Mouse (Mus musculus) stomach, postnatal 0 days (tissue): ENCODE results near the gene Ankrd23. TPM values are rescaled to one million over a fixed set of nuclear protein-coding genes. Genes with fewer than 3 reads are reported as not detected.

Source experiments
- ATAC-seq: fragments of 200-750 bp; cut with Nextera tagmentation; 2 replicates; pipeline ENCODE4 v1.8.0; 2017; ENCODE audit not compliant: low FRiP score, low TSS enrichment
- DNase-seq: peaks from one replicate; pipeline ENCODE4 v3.0.0-alpha.2; 2016; ENCODE audit warnings: low spot score
- H3K27ac ChIP-seq: fragments of 300-500 bp; sonication (generic); replicated peaks from 2 replicates; pipeline ENCODE4 v1.5.1; 2014; ENCODE audit warnings: mild to moderate bottlenecking, control low read depth
- H3K27me3 ChIP-seq: fragments of 300-500 bp; sonication (generic); 2 replicates; pipeline ENCODE4 v1.6.1; 2014; ENCODE audit warnings: low read length; ENCODE audit not compliant: control insufficient read depth, insufficient read depth
- H3K36me3 ChIP-seq: fragments of 300-500 bp; sonication (generic); 2 replicates; pipeline ENCODE4 v1.6.1; 2014; ENCODE audit warnings: low read length, mixed read lengths; ENCODE audit not compliant: control insufficient read depth, insufficient read depth
- H3K4me1 ChIP-seq: fragments of 300-500 bp; sonication (generic); replicated peaks from 2 replicates; pipeline ENCODE4 v1.6.1; 2014; ENCODE audit warnings: antibody characterized with exemption; ENCODE audit not compliant: control insufficient read depth, insufficient read depth
- H3K4me2 ChIP-seq: fragments of 300-500 bp; sonication (generic); replicated peaks from 2 replicates; pipeline ENCODE4 v1.6.1; 2014; ENCODE audit warnings: low read depth, mild to moderate bottlenecking, control low read depth, moderate library complexity
- H3K4me3 ChIP-seq: fragments of 300-500 bp; sonication (generic); 2 replicates; pipeline ENCODE4 v1.5.1; 2014; ENCODE audit warnings: low read depth, low read length, control low read depth
- H3K9ac ChIP-seq: fragments of 300-500 bp; sonication (generic); 2 replicates; pipeline ENCODE4 v1.6.1; 2014; ENCODE audit warnings: mild to moderate bottlenecking, low read length, control low read depth, mixed read lengths
- H3K9me3 ChIP-seq: fragments of 300-500 bp; sonication (generic); 2 replicates; pipeline ENCODE4 v1.6.1; 2016; ENCODE audit warnings: low read length; ENCODE audit not compliant: control insufficient read depth
- CTCF ChIP-seq: IDR thresholded peaks from 2 replicates; pipeline ENCODE4 v1.5.1; 2016; ENCODE audit warnings: antibody characterized with exemption, low read depth, mild to moderate bottlenecking, moderate library complexity
- EP300 ChIP-seq: optimal IDR thresholded peaks from 2 replicates; pipeline ENCODE3; 2016; ENCODE audit warnings: antibody characterized with exemption
- WGBS: fragments of 180-500 bp; shearing (Covaris S2); extraction: QIAGEN DNeasy Blood & Tissue Kit; methylation state at CpG from one replicate; pipeline ENCODE4 v1.1.7; 2014; 5-methylcytosine and 5-hydroxymethylcytosine counted together
- polyA plus RNA-seq: library from polyadenylated mRNA; unstranded; fragments of >200 nt; fragmentation: Nextera tagmentation; extraction: Ambion mirVana; gene quantifications from 2 replicates; pipeline ENCODE4 v1.2.1, GENCODE M21; 2015

Gene Ankrd23
- polyA plus RNA-seq, 1 experiment from 2014 or later = 6.1 TPM

- no peak for ATAC-seq
- TF ChIP-seq CTCF (no peak), EP300 (no peak)
- H3K4me1 ChIP-seq = 0 out of 2 replicates have a peak, but pooled peaks cover 2% of the 10 kb centered on the region
- DNase-seq = no peak
- H3K27ac ChIP-seq = no peak overlapping the region
- no peak overlapping the region for H3K9ac ChIP-seq
- WGBS = 76% methylated on average over 3 of the region's 3 CpGs
- no peak overlapping the region for H3K4me3 ChIP-seq
- H3K9me3 ChIP-seq = no peaks in the 10 kb centered on the region
- no peaks in the 10 kb centered on the region for H3K27me3 ChIP-seq
- H3K4me2 ChIP-seq = no peak overlapping the region
- H3K36me3 ChIP-seq = peaks cover 26% of the 10 kb centered on the region
Observed at GRCm38 (mm10) chr1:36518259-36518658, 18.4 kb downstream of the Ankrd23 start.

DNA sequence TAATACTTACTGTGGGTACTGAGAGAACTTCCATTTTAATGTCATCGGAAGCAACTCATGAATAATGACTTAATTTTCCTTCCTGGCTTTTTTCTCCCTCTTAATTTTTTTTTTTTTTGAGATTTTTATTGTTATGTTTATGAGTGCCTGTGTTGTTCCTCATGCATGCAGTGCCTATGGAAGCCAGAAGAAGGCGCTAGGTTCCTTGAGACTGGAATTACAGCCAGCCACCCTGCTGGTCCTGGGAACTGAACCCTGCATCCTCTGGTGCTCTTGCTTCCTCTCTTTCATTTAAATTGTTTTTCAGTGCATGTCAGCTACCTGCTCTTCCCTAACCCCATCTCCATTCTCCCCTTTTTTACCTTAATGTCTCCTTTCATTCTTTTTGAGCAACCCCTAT lies 23.0 kb downstream of the Ankrd23 start:
- Histone ChIP-seq H3K4me3 (no peak overlapping the region; the same call in 1 of the 2 replicates), H3K9me3 (no peaks in the 10 kb centered on the region), H3K4me1 (peaks cover 2% of the 10 kb centered on the region; the same call in 1 of the 2 replicates), H3K4me2 (peak overlapping the region; percentile 96), H3K27me3 (no peaks in the 10 kb centered on the region), H3K36me3 (peaks cover 5% of the 10 kb centered on the region; the same call in 1 of the 2 replicates), H3K9ac (no peak overlapping the region), H3K27ac (no peak overlapping the region)
- TF ChIP-seq EP300 (no peak), CTCF (peak; percentile 69)
- 62% methylated on average over 2 of the region's 2 CpGs for WGBS
- DNase-seq = peak; percentile 45
- no peak for ATAC-seq

- no peaks in the 10 kb centered on the region for H3K27me3 ChIP-seq
- 4% methylated on average over 1 of the region's 1 CpGs for WGBS
- no peak for DNase-seq
- no peak for ATAC-seq
- no peak overlapping the region for H3K27ac ChIP-seq
- H3K4me2 ChIP-seq = peak overlapping the region; percentile 96
- H3K9ac ChIP-seq = peak overlapping the region; percentile 96
- peak overlapping the region; percentile 98 for H3K4me3 ChIP-seq
- H3K4me1 ChIP-seq = peaks cover 2% of the 10 kb centered on the region; the same call in 1 of the 2 replicates
- TF ChIP-seq EP300 (no peak), CTCF (no peak)
- H3K9me3 ChIP-seq = no peaks in the 10 kb centered on the region
- peaks cover 5% of the 10 kb centered on the region; the same call in 1 of the 2 replicates for H3K36me3 ChIP-seq
Observed at GRCm38 (mm10) chr1:36513310-36513709, 23.4 kb downstream of the Ankrd23 start.

- peaks cover 4% of the 10 kb centered on the region; the same call in 1 of the 2 replicates for H3K36me3 ChIP-seq
- no peak overlapping the region; the same call in 1 of the 2 replicates for H3K27ac ChIP-seq
- no peaks in the 10 kb centered on the region for H3K27me3 ChIP-seq
- H3K4me2 ChIP-seq = peak overlapping the region; percentile 96
- H3K9me3 ChIP-seq = no peaks in the 10 kb centered on the region
- no peak for TF ChIP-seq EP300
- TF ChIP-seq CTCF = no peak
- H3K4me1 ChIP-seq = peaks cover 2% of the 10 kb centered on the region; the same call in 1 of the 2 replicates
- peak overlapping the region; percentile 96 for H3K9ac ChIP-seq
- no peak for DNase-seq
- peak overlapping the region; percentile 98 for H3K4me3 ChIP-seq
- no peak for ATAC-seq
- 3% methylated on average over 16 of the region's 16 CpGs for WGBS
Observed at GRCm38 (mm10) chr1:36512966-36513280, 23.8 kb downstream of the Ankrd23 start.

DNA sequence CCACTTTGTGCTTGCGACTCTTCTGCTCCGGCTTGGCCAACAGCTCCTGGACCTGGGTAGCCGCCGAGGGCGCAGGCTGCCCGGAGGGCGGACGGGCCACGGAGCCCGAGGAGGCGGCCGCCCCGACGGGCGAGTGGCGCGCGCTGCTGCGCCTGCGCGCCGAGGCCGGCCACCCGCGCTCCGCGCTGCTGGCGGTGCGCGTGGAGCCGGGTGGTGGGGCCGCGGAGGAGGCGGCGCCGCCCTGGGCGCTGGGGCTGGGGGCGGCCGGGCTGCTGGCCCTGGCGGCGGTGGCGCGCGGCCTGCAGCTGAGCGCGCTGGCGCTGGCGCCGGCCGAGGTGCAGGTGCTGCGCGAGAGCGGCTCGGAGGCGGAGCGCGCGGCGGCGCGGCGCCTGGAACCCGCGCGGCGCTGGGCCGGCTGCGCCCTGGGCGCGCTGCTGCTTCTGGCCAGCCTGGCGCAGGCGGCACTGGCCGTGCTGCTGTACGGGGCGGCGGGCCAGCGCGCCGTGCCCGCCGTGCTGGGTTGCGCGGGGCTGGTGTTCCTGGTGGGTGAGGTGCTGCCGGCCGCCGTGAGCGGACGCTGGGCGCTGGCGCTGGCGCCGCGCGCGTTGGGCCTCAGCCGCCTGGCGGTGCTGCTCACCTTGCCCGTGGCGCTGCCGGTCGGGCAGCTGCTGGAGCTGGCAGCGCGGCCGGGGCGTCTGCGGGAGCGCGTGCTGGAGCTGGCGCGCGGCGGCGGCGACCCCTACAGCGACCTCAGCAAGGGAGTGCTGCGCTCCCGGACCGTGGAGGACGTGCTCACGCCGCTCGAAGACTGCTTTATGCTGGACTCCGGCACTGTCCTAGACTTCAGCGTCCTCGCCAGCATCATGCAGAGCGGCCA lies 24.4 kb downstream of the Ankrd23 start:
- DNase-seq (peak; percentile 71), ATAC-seq (peak; percentile 59)
- Histone ChIP-seq H3K4me2 (peak overlapping the region; percentile 96), H3K9ac (peak overlapping the region; percentile 96), H3K9me3 (no peaks in the 10 kb centered on the region), H3K4me3 (peak overlapping the region; percentile 98), H3K4me1 (peaks cover 2% of the 10 kb centered on the region; the same call in 1 of the 2 replicates), H3K36me3 (no peaks in the 10 kb centered on the region), H3K27me3 (no peaks in the 10 kb centered on the region), H3K27ac (peak overlapping the region; percentile 98)
- under 1% methylated on average over 64 of the region's 126 CpGs for WGBS
- TF ChIP-seq CTCF (peak; percentile 23; the same call in 1 of the 2 replicates), EP300 (no peak)
